Mouse (Mus musculus) retina, embryonic 14.5 days (tissue): Measurements from ENCODE around the gene Ugt1a6b.
"Not testable (repeated sequence)": the region's sequence is repeated elsewhere in the genome, so short reads cannot be mapped to it uniquely, and the experiment has no call there.

Experiments
- DNase-seq: peaks from one replicate; pipeline ENCODE4 v3.0.0-alpha.2; 2015; ENCODE audit warnings: low spot score

The Ugt1a6b gene

GRCm38 (mm10) chr1:88103019-88103418 is at the start of gene Ugt1a6b:
Ugt1a6b (plus strand) TSS chr1:88103252.
- DNase-seq = not testable (repeated sequence)

- DNase-seq = no peak
These were observed 48.0 kb upstream of the Ugt1a6b start, which contains the start of gene Ugt1a10 for GRCm38 (mm10) chr1:88055088-88055487. Ugt1a10 (plus strand) TSS chr1:88055388.

- not testable (repeated sequence) for DNase-seq
These were observed 36.5 kb upstream of the Ugt1a6b start for GRCm38 (mm10) chr1:88066472-88067102.

GRCm38 (mm10) chr1:88070495-88070894 is 32.6 kb upstream of the Ugt1a6b start, which contains the start of gene Ugt1a9:
Ugt1a9 (plus strand) TSS chr1:88070800.
- no peak for DNase-seq

- DNase-seq = no peak
These were observed 32.1 kb upstream of the Ugt1a6b start for GRCm38 (mm10) chr1:88070902-88071301.

GRCm38 (mm10) chr1:88074471-88074870 is 28.6 kb upstream of the Ugt1a6b start:
- DNase-seq = no peak

- DNase-seq = no peak
These were observed 25.9 kb upstream of the Ugt1a6b start for GRCm38 (mm10) chr1:88077128-88077527.

GRCm38 (mm10) chr1:88081670-88082069 is 21.4 kb upstream of the Ugt1a6b start:
- DNase-seq = no peak

GRCm38 (mm10) chr1:88086125-88086524 is 16.9 kb upstream of the Ugt1a6b start:
- no peak for DNase-seq

- no peak for DNase-seq
These were observed 15.5 kb upstream of the Ugt1a6b start, which contains the start of gene Ugt1a8 for GRCm38 (mm10) chr1:88087513-88087912. Ugt1a8 (plus strand) TSS chr1:88087813.

- no peak for DNase-seq
These were observed 10.7 kb upstream of the Ugt1a6b start for GRCm38 (mm10) chr1:88092341-88092740.

GRCm38 (mm10) chr1:88094270-88094676 is 8.8 kb upstream of the Ugt1a6b start:
- DNase-seq = not testable (repeated sequence)

- DNase-seq = no peak
These were observed 8.0 kb upstream of the Ugt1a6b start, which contains the start of gene Ugt1a7c for GRCm38 (mm10) chr1:88094941-88095492. Ugt1a7c (plus strand) TSS chr1:88095062.

GRCm38 (mm10) chr1:88098546-88098945 is 4.5 kb upstream of the Ugt1a6b start:
- not testable (repeated sequence) for DNase-seq

- not testable (repeated sequence) for DNase-seq
These were observed 3.4 kb upstream of the Ugt1a6b start for GRCm38 (mm10) chr1:88099691-88100090.

- DNase-seq = not testable (repeated sequence)
These were observed 831 bp downstream of the Ugt1a6b start for GRCm38 (mm10) chr1:88103697-88104468.

- DNase-seq = no peak
These were observed 1.8 kb downstream of the Ugt1a6b start for GRCm38 (mm10) chr1:88104667-88105430.

GRCm38 (mm10) chr1:88105656-88106055 is 2.6 kb downstream of the Ugt1a6b start:
- DNase-seq = no peak

GRCm38 (mm10) chr1:88109027-88109557 is 6.0 kb downstream of the Ugt1a6b start:
- not testable (repeated sequence) for DNase-seq

- not testable (repeated sequence) for DNase-seq
These were observed 6.6 kb downstream of the Ugt1a6b start for GRCm38 (mm10) chr1:88109604-88110003.

- DNase-seq = not testable (repeated sequence)
These were observed 9.7 kb downstream of the Ugt1a6b start for GRCm38 (mm10) chr1:88112769-88113168.

GRCm38 (mm10) chr1:88120550-88120949 is 17.5 kb downstream of the Ugt1a6b start:
- not testable (repeated sequence) for DNase-seq
